Mouse (Mus musculus): ENCODE data around the gene Inpp4b. TPM values are rescaled to one million over a fixed set of nuclear protein-coding genes. Genes with fewer than 3 reads are reported as not detected.

The Inpp4b gene
- 7.2 TPM for polyA plus RNA-seq (2014; fragmentation: Illumina TruSeq; extraction: RNeasy Lipid Tissue Mini Kit (QIAGEN cat#74804); ENCODE audit: low replicate concordance)

DNA sequence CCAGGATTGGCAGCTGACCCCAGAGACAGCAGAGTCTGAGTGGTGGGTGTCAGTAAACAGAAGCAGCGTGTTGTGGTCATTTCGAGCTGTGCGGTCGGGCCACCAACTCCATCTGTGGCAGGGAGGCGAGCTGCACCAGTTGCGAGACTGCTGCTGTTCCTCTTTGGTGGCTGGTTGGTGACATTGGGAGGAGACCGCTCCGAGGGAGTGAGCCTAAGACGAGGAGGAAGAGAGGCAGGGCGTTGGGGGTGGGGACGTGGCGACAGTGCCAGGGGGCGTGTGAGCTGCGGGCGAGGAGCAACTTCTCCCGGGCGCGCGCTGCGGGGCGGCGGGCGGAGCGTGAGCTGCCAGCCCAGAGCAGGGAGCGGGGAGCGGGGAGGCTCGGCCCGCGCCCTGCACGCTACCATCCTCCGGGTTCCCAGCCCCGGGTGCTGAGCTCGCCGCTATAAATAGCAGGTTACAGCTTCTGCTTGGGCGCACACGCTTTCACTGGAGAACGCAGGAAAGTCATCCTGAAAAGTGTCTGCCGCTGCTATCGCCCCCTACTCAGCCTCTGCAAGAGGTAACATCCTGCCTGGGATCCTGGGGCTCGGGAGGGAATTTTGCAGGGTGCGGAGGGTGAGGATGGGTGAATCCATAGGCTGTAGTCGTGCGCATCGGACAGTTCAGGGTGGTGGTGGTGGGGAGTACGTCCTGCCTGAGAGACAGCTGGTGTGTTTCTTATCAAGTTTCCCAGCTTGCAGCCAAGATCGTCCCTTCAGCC is at the start of gene Inpp4b:
Gene Inpp4b, plus strand, starts transcription at position 321 of the 763 bp plus-strand sequence.

